Mouse (Mus musculus): ENCODE results near the gene Vps13a. TPM values are rescaled to one million over a fixed set of nuclear protein-coding genes. Genes with fewer than 3 reads are reported as not detected.
"Not testable (repeated sequence)": the region's sequence is repeated elsewhere in the genome, so short reads cannot be mapped to it uniquely, and the experiment has no call there.

The Vps13a gene
- polyA plus RNA-seq, 1 experiment from 2014 or later, result 6.0 TPM

- H3K27ac ChIP-seq (replicated peaks), result no peak overlapping the region
- H3K4me2 ChIP-seq, result no peak overlapping the region
- H3K4me1 ChIP-seq, result no peaks in the 10 kb centered on the region
- no peaks in the 10 kb centered on the region for H3K9me3 ChIP-seq
- H3K9ac ChIP-seq, result no peak overlapping the region
- no peak for ATAC-seq (ENCODE audit: extremely low read depth, insufficient number of reproducible peaks, low FRiP score, low TSS enrichment)
- WGBS, result 70% methylated on average over 4 of the region's 4 CpGs
- H3K4me3 ChIP-seq, result no peak overlapping the region
- H3K36me3 ChIP-seq, result no peaks in the 10 kb centered on the region
- 0 out of 2 replicates have a peak, but pooled peaks cover 4% of the 10 kb centered on the region for H3K27me3 ChIP-seq (replicated peaks)
Measured at GRCm38 (mm10) chr19:16789930-16790329, 9.2 kb upstream of the Vps13a start.

DNA sequence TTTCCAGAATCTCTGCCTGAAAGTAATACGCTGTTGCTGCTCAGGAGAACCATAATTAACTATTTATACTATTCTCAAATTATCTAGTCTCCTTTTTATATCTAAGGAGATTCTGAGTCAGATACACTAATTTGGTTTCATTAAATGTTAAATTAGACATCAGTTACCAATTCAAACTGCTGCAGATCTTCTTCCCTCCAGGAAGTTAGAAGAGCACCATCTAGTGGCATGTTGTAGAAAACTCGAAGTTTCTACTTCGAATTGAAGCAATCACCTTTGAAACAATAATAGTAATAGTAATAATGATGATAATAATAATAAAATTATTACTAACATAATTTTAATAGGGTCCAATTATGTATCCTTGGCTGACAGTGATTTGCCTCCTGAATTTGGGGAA lies 4.1 kb upstream of the Vps13a start:
- WGBS, result 26% methylated on average over 3 of the region's 3 CpGs
- peaks cover 9% of the 10 kb centered on the region; the same call in 1 of the 2 replicates for H3K27me3 ChIP-seq (replicated peaks)
- 0 out of 2 replicates have a peak, but pooled peaks cover 2% of the 10 kb centered on the region for H3K4me1 ChIP-seq
- no peak overlapping the region for H3K4me2 ChIP-seq
- H3K4me3 ChIP-seq, result no peak overlapping the region
- no peak overlapping the region for H3K9ac ChIP-seq
- H3K9me3 ChIP-seq, result no peaks in the 10 kb centered on the region
- no peaks in the 10 kb centered on the region for H3K36me3 ChIP-seq
- no peak for ATAC-seq (ENCODE audit: extremely low read depth, insufficient number of reproducible peaks, low FRiP score, low TSS enrichment)
- H3K27ac ChIP-seq (replicated peaks), result no peak overlapping the region

GRCm38 (mm10) chr19:16781406-16782019 lies 780 bp upstream of the Vps13a start:
- Histone ChIP-seq H3K27me3 (replicated peaks) (peaks cover 9% of the 10 kb centered on the region; the same call in 1 of the 2 replicates), H3K4me1 (peaks cover 14% of the 10 kb centered on the region), H3K4me3 (peak overlapping the region; percentile 81), H3K36me3 (no peaks in the 10 kb centered on the region), H3K9ac (peak overlapping the region; percentile 78), H3K4me2 (peak overlapping the region; percentile 98), H3K9me3 (no peaks in the 10 kb centered on the region), H3K27ac (replicated peaks) (peak overlapping the region; percentile 57)
- WGBS, result 12% methylated on average over 10 of the region's 10 CpGs
- ATAC-seq (ENCODE audit: extremely low read depth, insufficient number of reproducible peaks, low FRiP score, low TSS enrichment), result no peak

GRCm38 (mm10) chr19:16780251-16780783 lies 416 bp downstream of the Vps13a start:
- peak overlapping the region; percentile 88 for H3K9ac ChIP-seq
- under 1% methylated on average over 55 of the region's 55 CpGs for WGBS
- no peaks in the 10 kb centered on the region for H3K36me3 ChIP-seq
- H3K4me2 ChIP-seq, result peak overlapping the region; percentile 98
- H3K4me3 ChIP-seq, result peak overlapping the region; percentile 81
- H3K4me1 ChIP-seq, result peaks cover 14% of the 10 kb centered on the region
- ATAC-seq (ENCODE audit: extremely low read depth, insufficient number of reproducible peaks, low FRiP score, low TSS enrichment), result peak; percentile 62
- no peaks in the 10 kb centered on the region for H3K9me3 ChIP-seq
- H3K27me3 ChIP-seq (replicated peaks), result peaks cover 9% of the 10 kb centered on the region; the same call in 1 of the 2 replicates
- H3K27ac ChIP-seq (replicated peaks), result no peak overlapping the region; the same call in 1 of the 2 replicates

GRCm38 (mm10) chr19:16779786-16780185 lies 947 bp downstream of the Vps13a start:
- Histone ChIP-seq H3K4me3 (peak overlapping the region; percentile 81), H3K27me3 (replicated peaks) (peaks cover 9% of the 10 kb centered on the region; the same call in 1 of the 2 replicates), H3K27ac (replicated peaks) (no peak overlapping the region), H3K4me2 (peak overlapping the region; percentile 98), H3K9me3 (no peaks in the 10 kb centered on the region), H3K9ac (peak overlapping the region; percentile 88), H3K36me3 (no peaks in the 10 kb centered on the region), H3K4me1 (peaks cover 14% of the 10 kb centered on the region)
- no peak for ATAC-seq (ENCODE audit: extremely low read depth, insufficient number of reproducible peaks, low FRiP score, low TSS enrichment)
- WGBS, result 16% methylated on average over 8 of the region's 8 CpGs

- H3K36me3 ChIP-seq, result no peaks in the 10 kb centered on the region
- no peak overlapping the region for H3K27ac ChIP-seq (replicated peaks)
- no peak for ATAC-seq (ENCODE audit: extremely low read depth, insufficient number of reproducible peaks, low FRiP score, low TSS enrichment)
- WGBS, result 69% methylated on average over 5 of the region's 5 CpGs
- H3K4me2 ChIP-seq, result peak overlapping the region; percentile 98
- H3K9ac ChIP-seq, result 0 out of 2 replicates have a peak overlapping the region, but pooled peaks have one; percentile 16
- peaks cover 9% of the 10 kb centered on the region; the same call in 1 of the 2 replicates for H3K27me3 ChIP-seq (replicated peaks)
- H3K4me1 ChIP-seq, result peaks cover 14% of the 10 kb centered on the region
- H3K4me3 ChIP-seq, result peak overlapping the region; percentile 81
- H3K9me3 ChIP-seq, result no peaks in the 10 kb centered on the region
Measured at GRCm38 (mm10) chr19:16779281-16779680, 1.5 kb downstream of the Vps13a start.

GRCm38 (mm10) chr19:16778578-16778977 lies 2.2 kb downstream of the Vps13a start:
- ATAC-seq (ENCODE audit: extremely low read depth, insufficient number of reproducible peaks, low FRiP score, low TSS enrichment), result no peak
- H3K9ac ChIP-seq, result no peak overlapping the region
- 65% methylated on average over 6 of the region's 6 CpGs for WGBS
- no peak overlapping the region for H3K4me3 ChIP-seq
- H3K27me3 ChIP-seq (replicated peaks), result peaks cover 9% of the 10 kb centered on the region; the same call in 1 of the 2 replicates
- no peaks in the 10 kb centered on the region for H3K36me3 ChIP-seq
- peaks cover 17% of the 10 kb centered on the region for H3K4me1 ChIP-seq
- no peaks in the 10 kb centered on the region for H3K9me3 ChIP-seq
- H3K27ac ChIP-seq (replicated peaks), result no peak overlapping the region
- no peak overlapping the region for H3K4me2 ChIP-seq

DNA sequence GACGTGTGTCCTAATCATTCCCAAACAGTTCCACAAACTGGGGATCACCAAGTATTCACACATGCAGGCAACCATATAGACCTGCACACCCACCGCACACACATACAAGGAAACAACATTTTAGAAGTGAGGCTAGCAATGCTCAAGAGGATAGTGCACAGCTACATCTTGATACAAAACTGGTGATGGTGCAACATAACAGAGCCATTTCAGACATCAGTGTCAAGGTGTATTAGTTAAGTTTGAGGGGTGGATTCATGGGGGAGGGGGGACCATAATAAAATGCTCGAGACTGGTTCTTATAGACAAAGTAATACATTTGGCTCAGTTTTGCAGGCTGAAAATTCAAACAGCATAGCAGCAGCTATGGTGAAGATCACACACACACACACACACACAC lies 2.8 kb downstream of the Vps13a start:
- WGBS, result 74% methylated on average over 3 of the region's 3 CpGs
- no peak overlapping the region for H3K27ac ChIP-seq (replicated peaks)
- no peak overlapping the region for H3K4me3 ChIP-seq
- no peak overlapping the region for H3K4me2 ChIP-seq
- H3K9me3 ChIP-seq, result no peaks in the 10 kb centered on the region
- H3K4me1 ChIP-seq, result peaks cover 22% of the 10 kb centered on the region
- peaks cover 8% of the 10 kb centered on the region; the same call in 1 of the 2 replicates for H3K27me3 ChIP-seq (replicated peaks)
- no peak overlapping the region for H3K9ac ChIP-seq
- H3K36me3 ChIP-seq, result no peaks in the 10 kb centered on the region
- ATAC-seq (ENCODE audit: extremely low read depth, insufficient number of reproducible peaks, low FRiP score, low TSS enrichment), result no peak

GRCm38 (mm10) chr19:16777391-16777790 lies 3.3 kb downstream of the Vps13a start:
- H3K9me3 ChIP-seq; H3K27ac ChIP-seq (replicated peaks); H3K9ac ChIP-seq; H3K4me3 ChIP-seq; H3K27me3 ChIP-seq (replicated peaks); ATAC-seq (ENCODE audit: extremely low read depth, insufficient number of reproducible peaks, low FRiP score, low TSS enrichment); H3K4me2 ChIP-seq; H3K36me3 ChIP-seq: not testable (repeated sequence)
- peaks cover 23% of the 10 kb centered on the region for H3K4me1 ChIP-seq

GRCm38 (mm10) chr19:16773237-16774016 lies 7.3 kb downstream of the Vps13a start:
- Histone ChIP-seq H3K9me3 (no peaks in the 10 kb centered on the region), H3K27ac (replicated peaks) (no peak overlapping the region), H3K36me3 (no peaks in the 10 kb centered on the region), H3K27me3 (replicated peaks) (no peaks in the 10 kb centered on the region), H3K9ac (no peak overlapping the region), H3K4me3 (peak overlapping the region; percentile 8), H3K4me1 (peaks cover 10% of the 10 kb centered on the region), H3K4me2 (peak overlapping the region; percentile 45)
- no peak for ATAC-seq (ENCODE audit: extremely low read depth, insufficient number of reproducible peaks, low FRiP score, low TSS enrichment)
- WGBS, result 55% methylated on average over 11 of the region's 11 CpGs

- Histone ChIP-seq H3K4me3 (no peak overlapping the region), H3K9me3 (no peaks in the 10 kb centered on the region), H3K27me3 (replicated peaks) (no peaks in the 10 kb centered on the region), H3K4me1 (no peaks in the 10 kb centered on the region), H3K27ac (replicated peaks) (no peak overlapping the region), H3K4me2 (no peak overlapping the region), H3K36me3 (no peaks in the 10 kb centered on the region), H3K9ac (no peak overlapping the region)
- 66% methylated on average over 2 of the region's 2 CpGs for WGBS
- ATAC-seq (ENCODE audit: extremely low read depth, insufficient number of reproducible peaks, low FRiP score, low TSS enrichment), result no peak
Measured at GRCm38 (mm10) chr19:16767407-16767806, 13.3 kb downstream of the Vps13a start.
